Mouse (Mus musculus) liver, embryonic 13.5 days (tissue): ENCODE results near the gene Rufy1. TPM values are rescaled to one million over a fixed set of nuclear protein-coding genes. Genes with fewer than 3 reads are reported as not detected.

ENCODE experiments used
- ATAC-seq: fragments of 200-750 bp; cut with Nextera tagmentation; 2 replicates; pipeline ENCODE4 v1.8.0; 2017; ENCODE audit warnings: low read depth, mild to moderate bottlenecking, moderate number of reproducible peaks, moderate library complexity
- DNase-seq: peaks from one replicate; pipeline ENCODE4 v3.0.0; 2022
- H3K27ac ChIP-seq: fragments of 300-500 bp; sonication (generic); 2 replicates; pipeline ENCODE4 v1.5.1; 2015; ENCODE audit warnings: moderate library complexity, mild to moderate bottlenecking, inconsistent platforms
- H3K27me3 ChIP-seq: fragments of 300-500 bp; sonication (generic); 2 replicates; pipeline ENCODE4 v1.6.1; 2015; ENCODE audit warnings: mild to moderate bottlenecking, inconsistent platforms
- H3K36me3 ChIP-seq: fragments of 300-500 bp; sonication (generic); 2 replicates; pipeline ENCODE4 v1.6.1; 2015; ENCODE audit warnings: mild to moderate bottlenecking, inconsistent platforms
- H3K4me1 ChIP-seq: fragments of 300-500 bp; sonication (generic); replicated peaks from 2 replicates; pipeline ENCODE4 v1.6.1; 2015; ENCODE audit warnings: inconsistent platforms
- H3K4me2 ChIP-seq: fragments of 300-500 bp; sonication (generic); 2 replicates; pipeline ENCODE4 v1.6.1; 2015; ENCODE audit warnings: inconsistent platforms, mild to moderate bottlenecking, moderate library complexity
- H3K4me3 ChIP-seq: fragments of 300-500 bp; sonication (generic); replicated peaks from 2 replicates; pipeline ENCODE4 v1.5.1; 2015; ENCODE audit warnings: mild to moderate bottlenecking, inconsistent platforms
- H3K9ac ChIP-seq: fragments of 300-500 bp; sonication (generic); 2 replicates; pipeline ENCODE4 v1.6.1; 2015; ENCODE audit warnings: mild to moderate bottlenecking, inconsistent platforms
- H3K9me3 ChIP-seq: fragments of 300-500 bp; sonication (generic); replicated peaks from 2 replicates; pipeline ENCODE4 v1.6.1; 2016; ENCODE audit warnings: inconsistent platforms
- whole genome bisulfite sequencing: fragments of 180-500 bp; shearing (Covaris S2); methylation state at CpG from one replicate; pipeline ENCODE4 v1.1.7; 2015; ENCODE audit not compliant: insufficient replicate concordance; 5-methylcytosine and 5-hydroxymethylcytosine counted together
- polyA plus RNA-seq: library from polyadenylated mRNA; unstranded; fragments of >200 nt; fragmentation: Nextera tagmentation; extraction: Ambion mirVana; gene quantifications from 2 replicates; pipeline ENCODE4 v1.2.1, GENCODE M21; 2015

Gene Rufy1
- polyA plus RNA-seq, 1 experiment from 2014 or later = 8.2 TPM

- Histone ChIP-seq H3K27ac (peak within 1 kb of the TSS; percentile 99), H3K36me3 (peaks cover 17% of the 10 kb centered on the region), H3K9ac (peak within 1 kb of the TSS; percentile 96), H3K4me3 (peak within 1 kb of the TSS; percentile 97), H3K4me1 (peaks cover 28% of the 10 kb centered on the region), H3K4me2 (peak within 1 kb of the TSS; percentile 97), H3K9me3 (no peaks in the 10 kb centered on the region), H3K27me3 (no peaks in the 10 kb centered on the region)
- ATAC-seq (peak; percentile 84), DNase-seq (peak; percentile 98)
- under 1% methylated on average over 76 of the region's 76 CpGs for WGBS
Measured at GRCm38 (mm10) chr11:50376911-50377891, 53.7 kb downstream of the Rufy1 start, which contains the start of gene Hnrnph1. Gene Hnrnph1 (plus strand): TSS chr11:50376990.

DNA sequence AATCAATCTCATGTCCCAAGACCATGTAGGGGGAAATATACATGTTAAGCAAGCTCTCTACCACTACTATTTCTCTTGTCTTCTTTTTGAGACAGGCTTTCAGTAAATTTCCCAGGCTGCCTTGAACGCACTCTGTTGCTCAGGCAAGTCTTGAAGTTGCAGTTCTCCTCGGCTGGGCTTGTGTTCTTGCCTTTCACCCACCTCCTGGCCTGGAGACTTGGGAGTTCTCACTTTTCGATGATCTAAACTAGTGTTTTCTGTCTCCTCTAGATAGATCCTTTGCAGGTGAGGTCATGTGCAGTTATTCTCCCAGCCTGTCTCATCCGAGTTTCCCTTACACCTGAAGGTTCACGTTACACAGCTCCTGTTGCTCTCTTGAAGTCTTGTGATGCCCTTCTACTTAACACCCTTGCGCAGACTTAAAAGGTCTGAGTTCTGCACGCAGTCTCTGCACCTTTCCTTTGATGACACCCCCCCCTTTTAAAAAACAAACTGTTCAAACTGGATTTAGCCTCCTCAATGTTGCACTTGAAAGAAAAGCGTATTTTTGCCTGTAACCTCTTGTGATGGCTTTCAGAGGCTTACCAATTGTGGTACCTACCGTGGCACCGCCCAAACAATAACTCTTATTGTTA is 54.7 kb downstream of the Rufy1 start:
- 36% methylated on average over 10 of the region's 10 CpGs for WGBS

GRCm38 (mm10) chr11:50375421-50375820 is 55.5 kb downstream of the Rufy1 start:
- no peak for ATAC-seq
- no peak overlapping the region for H3K9ac ChIP-seq
- WGBS = 78% methylated on average over 5 of the region's 5 CpGs
- H3K27me3 ChIP-seq = no peaks in the 10 kb centered on the region
- H3K36me3 ChIP-seq = peaks cover 10% of the 10 kb centered on the region
- peaks cover 39% of the 10 kb centered on the region for H3K4me1 ChIP-seq
- H3K4me2 ChIP-seq = no peak overlapping the region
- H3K9me3 ChIP-seq = no peaks in the 10 kb centered on the region
- H3K4me3 ChIP-seq = no peak overlapping the region
- no peak overlapping the region for H3K27ac ChIP-seq
- no peak for DNase-seq

More for the DNA sequence above, 54.7 kb downstream of the Rufy1 start:
- Histone ChIP-seq H3K9ac (peak overlapping the region; percentile 92), H3K4me3 (peak overlapping the region; percentile 97), H3K36me3 (peaks cover 11% of the 10 kb centered on the region), H3K27ac (peak overlapping the region; percentile 99), H3K4me2 (peak overlapping the region; percentile 97), H3K9me3 (no peaks in the 10 kb centered on the region), H3K4me1 (peaks cover 35% of the 10 kb centered on the region), H3K27me3 (no peaks in the 10 kb centered on the region)
- DNase-seq (no peak), ATAC-seq (no peak)

- 88% methylated on average over 13 of the region's 13 CpGs for WGBS
- Histone ChIP-seq H3K4me1 (peaks cover 37% of the 10 kb centered on the region), H3K36me3 (peaks cover 5% of the 10 kb centered on the region), H3K9ac (no peak overlapping the region), H3K27ac (no peak overlapping the region), H3K27me3 (no peaks in the 10 kb centered on the region), H3K9me3 (no peaks in the 10 kb centered on the region), H3K4me3 (no peak overlapping the region), H3K4me2 (no peak overlapping the region)
- ATAC-seq (no peak), DNase-seq (no peak)
Measured at GRCm38 (mm10) chr11:50374286-50375015, 56.5 kb downstream of the Rufy1 start.

DNA sequence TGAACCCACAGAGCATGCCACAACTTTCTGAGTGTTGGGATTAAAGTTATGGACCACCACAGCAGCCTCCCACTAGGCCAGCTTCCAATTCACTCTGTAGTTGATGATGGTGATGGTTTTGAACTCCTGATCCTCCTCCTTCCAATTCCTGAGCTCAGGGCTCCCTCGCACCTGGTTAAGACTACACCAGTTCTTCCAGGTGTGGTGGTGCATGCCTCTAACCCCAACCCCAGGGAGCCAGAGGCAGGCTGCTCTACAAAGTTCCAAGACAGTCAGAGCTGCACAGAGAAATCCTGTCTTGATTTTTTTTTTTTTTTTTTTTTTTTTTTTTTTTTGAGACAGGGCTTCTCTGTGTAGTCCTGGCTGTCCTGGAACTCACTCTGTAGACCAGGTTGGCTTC is 57.3 kb downstream of the Rufy1 start:
- Histone ChIP-seq H3K4me2 (no peak overlapping the region), H3K4me3 (no peak overlapping the region), H3K27ac (no peak overlapping the region), H3K36me3 (no peaks in the 10 kb centered on the region), H3K4me1 (peaks cover 31% of the 10 kb centered on the region), H3K27me3 (no peaks in the 10 kb centered on the region), H3K9ac (no peak overlapping the region), H3K9me3 (no peaks in the 10 kb centered on the region)
- ATAC-seq (no peak), DNase-seq (no peak)
- 80% methylated on average over 1 of the region's 1 CpGs for WGBS

GRCm38 (mm10) chr11:50373086-50373485 is 57.8 kb downstream of the Rufy1 start:
- DNase-seq (no peak), ATAC-seq (no peak)
- Histone ChIP-seq H3K27ac (no peak overlapping the region), H3K9me3 (no peaks in the 10 kb centered on the region), H3K4me2 (no peak overlapping the region), H3K4me1 (peaks cover 31% of the 10 kb centered on the region), H3K36me3 (no peaks in the 10 kb centered on the region), H3K9ac (no peak overlapping the region), H3K27me3 (no peaks in the 10 kb centered on the region), H3K4me3 (no peak overlapping the region)

DNA sequence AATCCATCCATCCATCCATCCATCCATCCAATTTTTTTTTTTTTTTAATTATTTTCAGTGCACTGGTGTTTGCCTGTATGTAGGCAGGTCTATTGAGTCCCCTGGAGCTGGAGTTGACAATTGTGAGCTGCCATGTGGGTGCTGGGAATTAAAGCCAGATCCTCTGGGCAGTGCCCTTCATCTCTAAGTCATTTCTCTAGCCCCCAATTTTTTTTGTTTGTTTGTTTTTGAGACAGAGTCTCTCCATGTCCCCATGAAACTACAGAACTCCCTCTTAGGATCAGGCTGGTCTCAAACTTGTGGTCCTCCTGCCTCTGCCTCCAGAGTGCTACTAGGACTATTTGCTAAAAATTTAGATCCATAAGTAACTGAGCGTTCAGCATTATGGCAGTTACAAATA is 59.0 kb downstream of the Rufy1 start:
- peak overlapping the region; percentile 75 for H3K9ac ChIP-seq
- H3K9me3 ChIP-seq = no peaks in the 10 kb centered on the region
- H3K4me2 ChIP-seq = peak overlapping the region; percentile 76
- 91% methylated on average over 1 of the region's 1 CpGs for WGBS
- DNase-seq = no peak
- no peak overlapping the region for H3K27ac ChIP-seq
- no peaks in the 10 kb centered on the region for H3K36me3 ChIP-seq
- H3K4me1 ChIP-seq = peaks cover 31% of the 10 kb centered on the region
- H3K4me3 ChIP-seq = peak overlapping the region; percentile 55; the same call in 1 of the 2 replicates
- no peaks in the 10 kb centered on the region for H3K27me3 ChIP-seq
- no peak for ATAC-seq

GRCm38 (mm10) chr11:50371399-50371841 is 59.5 kb downstream of the Rufy1 start:
- H3K27ac ChIP-seq = no peak overlapping the region; the same call in 1 of the 2 replicates
- 0 out of 2 replicates have a peak, but pooled peaks have one; percentile 44 for ATAC-seq
- 2% methylated on average over 18 of the region's 18 CpGs for WGBS

GRCm38 (mm10) chr11:50370969-50371368 is 60.0 kb downstream of the Rufy1 start:
- Histone ChIP-seq H3K9me3 (no peaks in the 10 kb centered on the region), H3K4me1 (peaks cover 22% of the 10 kb centered on the region), H3K27me3 (no peaks in the 10 kb centered on the region), H3K4me3 (peak overlapping the region; percentile 55), H3K9ac (peak overlapping the region; percentile 75; the same call in 1 of the 2 replicates), H3K4me2 (peak overlapping the region; percentile 76), H3K36me3 (no peaks in the 10 kb centered on the region), H3K27ac (no peak overlapping the region)
- ATAC-seq = no peak
- 65% methylated on average over 4 of the region's 4 CpGs for WGBS
- no peak for DNase-seq

More at GRCm38 (mm10) chr11:50371399-50371841, 59.5 kb downstream of the Rufy1 start:
- peak; percentile 37 for DNase-seq
- peaks cover 27% of the 10 kb centered on the region for H3K4me1 ChIP-seq
- no peaks in the 10 kb centered on the region for H3K27me3 ChIP-seq
- peak overlapping the region; percentile 76 for H3K4me2 ChIP-seq
- H3K9ac ChIP-seq = peak overlapping the region; percentile 75
- H3K9me3 ChIP-seq = no peaks in the 10 kb centered on the region
- H3K36me3 ChIP-seq = no peaks in the 10 kb centered on the region
- peak overlapping the region; percentile 55 for H3K4me3 ChIP-seq

- H3K4me1 ChIP-seq = peaks cover 26% of the 10 kb centered on the region
- no peak overlapping the region; the same call in 1 of the 2 replicates for H3K27ac ChIP-seq
- ATAC-seq (no peak), DNase-seq (no peak)
- H3K9me3 ChIP-seq = no peaks in the 10 kb centered on the region
- no peak overlapping the region for H3K4me3 ChIP-seq
- no peak overlapping the region for H3K9ac ChIP-seq
- no peak overlapping the region for H3K4me2 ChIP-seq
- no peaks in the 10 kb centered on the region for H3K27me3 ChIP-seq
- WGBS = 70% methylated on average over 5 of the region's 5 CpGs
- H3K36me3 ChIP-seq = no peaks in the 10 kb centered on the region
Measured at GRCm38 (mm10) chr11:50369360-50369911, 61.5 kb downstream of the Rufy1 start.
